Mouse (Mus musculus): Measurements from ENCODE around the gene Upf2.
"Not testable (repeated sequence)": the region's sequence is repeated elsewhere in the genome, so short reads cannot be mapped to it uniquely, and the experiment has no call there.

Upf2 gene

GRCm38 (mm10) chr2:5950766-5951595 lies at the start of gene Upf2:
TSS of gene Upf2 (plus strand) at chr2:5951469.
- DNase-seq, result peak; percentile 97

- no peak for DNase-seq
Observed at GRCm38 (mm10) chr2:5906092-5906491, 45.2 kb upstream of the Upf2 start.

- DNase-seq, result peak; percentile 76
Observed at GRCm38 (mm10) chr2:5906625-5907024, 44.6 kb upstream of the Upf2 start.

GRCm38 (mm10) chr2:5911282-5911965 lies 39.8 kb upstream of the Upf2 start:
- DNase-seq, result no peak

- no peak for DNase-seq
Observed at GRCm38 (mm10) chr2:5922823-5923222, 28.4 kb upstream of the Upf2 start.

GRCm38 (mm10) chr2:5923786-5924185 lies 27.5 kb upstream of the Upf2 start:
- DNase-seq, result no peak

GRCm38 (mm10) chr2:5927481-5927880 lies 23.8 kb upstream of the Upf2 start:
- no peak for DNase-seq

GRCm38 (mm10) chr2:5929793-5930192 lies 21.5 kb upstream of the Upf2 start:
- no peak for DNase-seq

GRCm38 (mm10) chr2:5930291-5931054 lies 20.8 kb upstream of the Upf2 start:
- no peak for DNase-seq

- DNase-seq, result no peak
Observed at GRCm38 (mm10) chr2:5931938-5932337, 19.3 kb upstream of the Upf2 start.

GRCm38 (mm10) chr2:5934936-5935335 lies 16.3 kb upstream of the Upf2 start:
- no peak for DNase-seq

GRCm38 (mm10) chr2:5936068-5936467 lies 15.2 kb upstream of the Upf2 start:
- DNase-seq, result no peak

- no peak for DNase-seq
Observed at GRCm38 (mm10) chr2:5936550-5936949, 14.7 kb upstream of the Upf2 start.

GRCm38 (mm10) chr2:5939319-5939718 lies 11.9 kb upstream of the Upf2 start:
- DNase-seq, result no peak

- no peak for DNase-seq
Observed at GRCm38 (mm10) chr2:5939911-5940310, 11.4 kb upstream of the Upf2 start.

GRCm38 (mm10) chr2:5940936-5941335 lies 10.3 kb upstream of the Upf2 start:
- DNase-seq, result no peak

GRCm38 (mm10) chr2:5941861-5942415 lies 9.3 kb upstream of the Upf2 start:
- DNase-seq, result no peak

- DNase-seq, result peak; percentile 79
Observed at GRCm38 (mm10) chr2:5942416-5943032, 8.7 kb upstream of the Upf2 start, which contains the start of gene Dhtkd1. TSS of gene Dhtkd1 (minus strand) at chr2:5942792.

GRCm38 (mm10) chr2:5943071-5943470 lies 8.2 kb upstream of the Upf2 start:
- no peak for DNase-seq

GRCm38 (mm10) chr2:5945629-5946028 lies 5.6 kb upstream of the Upf2 start:
- DNase-seq, result no peak

GRCm38 (mm10) chr2:5946876-5947275 lies 4.4 kb upstream of the Upf2 start:
- no peak for DNase-seq

- no peak for DNase-seq
Observed at GRCm38 (mm10) chr2:5948964-5949363, 2.3 kb upstream of the Upf2 start.

GRCm38 (mm10) chr2:5949821-5950220 lies 1.4 kb upstream of the Upf2 start:
- not testable (repeated sequence) for DNase-seq
